Mouse (Mus musculus): ENCODE data around the gene Adgrb3. TPM values are rescaled to one million over a fixed set of nuclear protein-coding genes. Genes with fewer than 3 reads are reported as not detected.

Adgrb3 gene
- polyA plus RNA-seq, 1 experiment: 0.14 TPM

DNA sequence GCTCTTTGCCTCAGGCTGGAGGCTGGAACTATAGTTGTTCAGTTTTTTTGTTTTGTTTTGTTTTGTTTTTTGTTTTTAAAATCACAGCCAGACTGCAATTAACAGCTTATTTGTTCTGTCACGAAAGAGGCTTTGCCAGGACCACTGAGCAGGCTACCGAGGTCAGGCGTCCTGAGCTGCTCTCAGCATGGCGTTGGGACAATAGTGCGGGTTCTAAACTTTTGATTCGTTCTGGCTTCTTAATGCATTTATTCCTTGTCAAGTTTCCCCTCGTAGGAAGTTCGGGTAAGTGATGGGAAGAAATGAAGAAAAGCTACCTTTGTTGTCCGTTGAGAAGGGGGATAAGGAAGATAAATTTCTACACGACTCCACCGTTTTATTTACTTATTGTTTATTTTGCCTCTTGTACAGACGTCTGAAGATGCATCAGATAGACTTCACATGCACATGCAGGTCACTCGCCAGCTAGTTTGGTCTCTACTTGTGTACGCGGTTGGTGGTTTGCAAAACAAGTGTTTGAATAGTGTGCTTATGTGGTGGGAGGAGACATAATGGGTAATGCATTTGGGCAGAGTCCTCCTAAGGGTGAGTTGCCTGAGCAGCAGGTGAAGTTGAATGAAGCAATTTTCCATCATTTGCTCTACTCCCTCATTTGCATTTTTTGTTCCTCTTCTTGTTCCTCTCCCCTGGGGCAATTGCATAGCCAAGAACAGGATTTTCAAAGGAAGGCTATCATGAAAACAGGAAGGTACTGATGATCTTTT lies 1.4 kb upstream of the Adgrb3 start:
- no peaks in the 10 kb centered on the region for H3K4me1 ChIP-seq (ENCODE audit: control insufficient read depth, insufficient read depth, low read length)
- no peak overlapping the region for H3K4me3 ChIP-seq (ENCODE audit: insufficient read depth, low read depth, low read length)
- no peaks in the 10 kb centered on the region; the same call in 1 of the 2 replicates for H3K27me3 ChIP-seq (replicated peaks; ENCODE audit: control insufficient read depth, insufficient read depth, low read length)
- 4% methylated on average over 15 of the region's 15 CpGs for WGBS
- H3K27ac ChIP-seq (ENCODE audit: insufficient read depth, low read depth, low read length): no peak overlapping the region
- H3K36me3 ChIP-seq (ENCODE audit: control insufficient read depth, insufficient read depth, low read length): no peaks in the 10 kb centered on the region
- no peak for TF ChIP-seq POLR2A (IDR thresholded peaks at IDR 0.05; ENCODE audit: low read depth, low read length)
- no peak for TF ChIP-seq CTCF (conservative IDR thresholded peaks at IDR 0.05; ENCODE audit: insufficient read depth, insufficient read length, low read depth, low read length)
- peak; percentile 11 for DNase-seq

DNA sequence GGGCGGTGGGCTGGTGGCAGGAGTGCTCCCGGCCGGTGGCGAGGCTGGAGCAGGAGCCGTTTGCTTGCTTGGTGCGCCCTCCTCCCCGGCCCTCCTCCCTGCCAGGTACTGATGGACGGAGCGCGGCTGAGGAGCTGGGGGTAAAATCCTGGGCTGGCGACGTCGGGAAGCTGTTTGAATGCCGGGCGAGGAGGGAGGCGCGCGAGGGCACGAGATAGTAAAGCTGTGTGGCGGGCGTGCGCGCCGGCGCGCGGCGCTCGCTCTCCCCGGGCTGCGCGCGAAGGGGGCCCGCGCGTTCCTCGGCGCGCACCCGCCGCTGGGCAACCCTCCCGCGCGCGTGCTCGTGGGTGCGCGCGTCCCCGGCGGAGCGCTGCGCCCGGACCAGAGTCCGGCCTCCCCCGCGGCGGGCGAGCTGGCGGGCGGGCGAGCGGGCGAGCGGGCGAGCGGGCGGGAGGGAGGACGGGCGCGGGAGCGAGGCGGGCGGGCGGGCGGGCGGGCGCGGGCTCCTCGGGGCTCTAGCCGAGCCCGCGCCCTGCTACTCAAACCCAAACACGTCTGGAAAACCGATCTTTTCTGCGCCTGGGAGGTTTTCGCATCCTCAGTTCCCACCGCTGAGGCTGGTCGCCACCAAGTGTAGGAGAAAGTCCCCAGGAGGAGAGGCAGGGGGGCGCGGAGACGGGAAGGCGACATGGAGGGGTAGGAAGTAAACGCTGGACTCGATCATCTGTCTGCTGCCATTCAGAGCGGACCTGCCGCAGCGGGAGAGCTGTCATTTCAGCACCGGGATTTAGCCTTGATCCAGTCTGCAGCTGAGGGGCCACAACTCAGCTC lies 629 bp upstream of the Adgrb3 start:
- WGBS: 2% methylated on average over 98 of the region's 99 CpGs

GRCm38 (mm10) chr1:25828071-25828755 lies 1.3 kb downstream of the Adgrb3 start:
- WGBS: 74% methylated on average over 9 of the region's 9 CpGs
- TF ChIP-seq CTCF (conservative IDR thresholded peaks at IDR 0.05; ENCODE audit: insufficient read depth, insufficient read length, low read depth, low read length) (no peak), POLR2A (IDR thresholded peaks at IDR 0.05; ENCODE audit: low read depth, low read length) (no peak)
- no peaks in the 10 kb centered on the region; the same call in 1 of the 2 replicates for H3K27me3 ChIP-seq (replicated peaks; ENCODE audit: control insufficient read depth, insufficient read depth, low read length)
- no peaks in the 10 kb centered on the region for H3K36me3 ChIP-seq (ENCODE audit: control insufficient read depth, insufficient read depth, low read length)
- DNase-seq: no peak
- H3K27ac ChIP-seq (ENCODE audit: insufficient read depth, low read depth, low read length): no peak overlapping the region
- no peaks in the 10 kb centered on the region for H3K4me1 ChIP-seq (ENCODE audit: control insufficient read depth, insufficient read depth, low read length)
- H3K4me3 ChIP-seq (ENCODE audit: insufficient read depth, low read depth, low read length): no peak overlapping the region

More for the DNA sequence above, 629 bp upstream of the Adgrb3 start:
- peak; percentile 10 for DNase-seq
- H3K27ac ChIP-seq (ENCODE audit: insufficient read depth, low read depth, low read length): no peak overlapping the region
- no peak for TF ChIP-seq CTCF (conservative IDR thresholded peaks at IDR 0.05; ENCODE audit: insufficient read depth, insufficient read length, low read depth, low read length)
- TF ChIP-seq POLR2A (IDR thresholded peaks at IDR 0.05; ENCODE audit: low read depth, low read length): no peak
- peak overlapping the region; percentile 46 for H3K4me3 ChIP-seq (ENCODE audit: insufficient read depth, low read depth, low read length)
- no peaks in the 10 kb centered on the region; the same call in 1 of the 2 replicates for H3K27me3 ChIP-seq (replicated peaks; ENCODE audit: control insufficient read depth, insufficient read depth, low read length)
- H3K4me1 ChIP-seq (ENCODE audit: control insufficient read depth, insufficient read depth, low read length): no peaks in the 10 kb centered on the region
- no peaks in the 10 kb centered on the region for H3K36me3 ChIP-seq (ENCODE audit: control insufficient read depth, insufficient read depth, low read length)

GRCm38 (mm10) chr1:25827436-25827835 lies 2.1 kb downstream of the Adgrb3 start:
- H3K27me3 ChIP-seq (replicated peaks; ENCODE audit: control insufficient read depth, insufficient read depth, low read length): no peaks in the 10 kb centered on the region; the same call in 1 of the 2 replicates
- no peak overlapping the region for H3K4me3 ChIP-seq (ENCODE audit: insufficient read depth, low read depth, low read length)
- no peaks in the 10 kb centered on the region for H3K4me1 ChIP-seq (ENCODE audit: control insufficient read depth, insufficient read depth, low read length)
- no peak overlapping the region for H3K27ac ChIP-seq (ENCODE audit: insufficient read depth, low read depth, low read length)
- H3K36me3 ChIP-seq (ENCODE audit: control insufficient read depth, insufficient read depth, low read length): no peaks in the 10 kb centered on the region
- TF ChIP-seq POLR2A (IDR thresholded peaks at IDR 0.05; ENCODE audit: low read depth, low read length) (no peak), CTCF (conservative IDR thresholded peaks at IDR 0.05; ENCODE audit: insufficient read depth, insufficient read length, low read depth, low read length) (no peak)
- no peak for DNase-seq
- 65% methylated on average over 9 of the region's 9 CpGs for WGBS

- Histone ChIP-seq H3K4me1 (ENCODE audit: control insufficient read depth, insufficient read depth, low read length) (no peaks in the 10 kb centered on the region), H3K27me3 (replicated peaks; ENCODE audit: control insufficient read depth, insufficient read depth, low read length) (no peaks in the 10 kb centered on the region; the same call in 1 of the 2 replicates), H3K27ac (ENCODE audit: insufficient read depth, low read depth, low read length) (no peak overlapping the region), H3K4me3 (ENCODE audit: insufficient read depth, low read depth, low read length) (no peak overlapping the region), H3K36me3 (ENCODE audit: control insufficient read depth, insufficient read depth, low read length) (no peaks in the 10 kb centered on the region)
- no peak for DNase-seq
- no peak for TF ChIP-seq CTCF (conservative IDR thresholded peaks at IDR 0.05; ENCODE audit: insufficient read depth, insufficient read length, low read depth, low read length)
- no peak for TF ChIP-seq POLR2A (IDR thresholded peaks at IDR 0.05; ENCODE audit: low read depth, low read length)
- 13% methylated on average over 7 of the region's 7 CpGs for WGBS
Observed at GRCm38 (mm10) chr1:25826771-25827170, 2.7 kb downstream of the Adgrb3 start.

DNA sequence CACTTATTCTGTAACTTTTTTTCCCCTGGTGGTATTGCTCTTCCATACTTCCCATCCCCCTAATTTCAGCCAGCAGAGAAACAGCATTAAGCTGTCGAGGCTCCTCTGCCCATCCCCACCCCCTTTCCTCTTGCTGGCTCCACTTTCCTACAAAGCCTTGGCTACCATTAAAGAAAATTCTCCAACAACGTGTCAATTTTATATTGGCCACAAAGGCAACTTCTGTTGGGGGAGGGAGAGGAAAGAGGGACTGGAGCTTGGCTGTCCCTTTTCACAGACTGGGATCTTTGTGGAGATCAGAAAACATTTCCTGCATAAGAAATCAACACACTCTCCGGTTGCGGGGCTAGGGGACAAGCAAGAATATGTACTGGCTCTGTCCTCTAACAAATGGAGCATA lies 4.9 kb downstream of the Adgrb3 start:
- Histone ChIP-seq H3K4me3 (ENCODE audit: insufficient read depth, low read depth, low read length) (no peak overlapping the region), H3K36me3 (ENCODE audit: control insufficient read depth, insufficient read depth, low read length) (no peaks in the 10 kb centered on the region), H3K4me1 (ENCODE audit: control insufficient read depth, insufficient read depth, low read length) (no peaks in the 10 kb centered on the region), H3K27me3 (replicated peaks; ENCODE audit: control insufficient read depth, insufficient read depth, low read length) (no peaks in the 10 kb centered on the region; the same call in 1 of the 2 replicates), H3K27ac (ENCODE audit: insufficient read depth, low read depth, low read length) (no peak overlapping the region)
- DNase-seq: no peak
- 28% methylated on average over 4 of the region's 4 CpGs for WGBS
- TF ChIP-seq POLR2A (IDR thresholded peaks at IDR 0.05; ENCODE audit: low read depth, low read length) (no peak), CTCF (conservative IDR thresholded peaks at IDR 0.05; ENCODE audit: insufficient read depth, insufficient read length, low read depth, low read length) (no peak)

Data from kidney, adult 2 months (tissue).